Mouse (Mus musculus): ENCODE measurements around the gene Praf2. TPM values are rescaled to one million over a fixed set of nuclear protein-coding genes. Genes with fewer than 3 reads are reported as not detected.
A peak's percentile ranks its signal among the peaks of the same experiment; 100 is the strongest.
"Not testable (repeated sequence)": the region's sequence is repeated elsewhere in the genome, so short reads cannot be mapped to it uniquely, and the experiment has no call there.

Praf2 gene
- polyA plus RNA-seq, 1 experiment = 0.30 TPM

DNA sequence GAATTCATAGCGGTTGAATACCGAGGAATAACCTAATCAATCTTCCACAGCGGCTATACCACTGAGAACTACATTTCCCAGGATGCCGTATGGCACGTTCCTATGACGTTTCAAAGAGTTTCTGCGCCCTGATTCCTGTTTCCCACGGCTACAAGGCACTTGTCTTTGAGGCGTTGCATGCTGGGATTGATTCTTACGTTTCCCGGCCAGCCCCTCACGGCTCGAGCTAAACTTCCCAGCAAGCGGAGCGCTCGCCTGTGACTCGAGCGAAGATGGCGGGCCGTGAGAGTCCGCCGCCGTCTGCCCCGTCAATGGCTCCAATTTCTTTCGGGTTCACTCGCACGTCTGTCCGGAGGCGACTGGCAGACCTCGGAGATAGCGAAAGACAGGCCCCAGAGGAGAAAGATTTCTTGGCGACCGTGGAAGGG lies 31.3 kb upstream of the Praf2 start, which contains the start of gene Gpkow:
Gpkow (plus strand) TSS at position 178 of the 428 bp plus-strand sequence.
- peak within 1 kb of the TSS; percentile 82 for H3K4me3 ChIP-seq (replicated peaks)
- no peaks in the 10 kb centered on the region for H3K9me3 ChIP-seq (ENCODE audit: control insufficient read depth, low read length)
- H3K36me3 ChIP-seq (ENCODE audit: control insufficient read depth) = peaks cover 36% of the 10 kb centered on the region
- peaks cover 18% of the 10 kb centered on the region for H3K4me1 ChIP-seq (ENCODE audit: control insufficient read depth)
- H3K27me3 ChIP-seq (ENCODE audit: control insufficient read depth) = no peaks in the 10 kb centered on the region
- TF ChIP-seq GATA1 (IDR thresholded peaks at IDR 0.05; ENCODE audit: low read length) (no peak), TAL1 (IDR thresholded peaks at IDR 0.05; ENCODE audit: low read length) (no peak)

DNA sequence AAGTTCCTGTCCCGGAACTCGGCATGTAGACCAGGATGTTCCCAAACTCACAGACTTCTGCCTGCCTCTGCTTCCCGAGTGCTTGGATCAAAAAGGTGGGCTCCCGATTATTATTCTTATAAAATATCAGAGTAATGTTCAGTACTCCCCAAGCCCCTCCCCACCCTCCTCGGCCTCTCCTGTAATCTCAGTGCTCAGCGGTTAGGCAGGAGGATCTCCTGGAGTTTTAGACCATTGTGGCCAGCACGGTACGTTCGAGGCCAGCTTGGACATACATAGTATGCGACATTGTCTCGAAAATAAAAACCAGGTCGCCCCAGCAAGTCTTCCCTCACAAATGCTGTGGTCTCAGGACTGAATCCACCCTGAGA lies 14.5 kb upstream of the Praf2 start:
- peaks cover 11% of the 10 kb centered on the region for H3K36me3 ChIP-seq (ENCODE audit: control insufficient read depth)
- not testable (repeated sequence) for H3K4me1 ChIP-seq (ENCODE audit: control insufficient read depth); H3K27me3 ChIP-seq (ENCODE audit: control insufficient read depth); H3K9me3 ChIP-seq (ENCODE audit: control insufficient read depth, low read length)
- peak overlapping the region; percentile 68 for H3K4me3 ChIP-seq (replicated peaks)

GRCm38 (mm10) chrX:7714135-7714899 lies 13.9 kb upstream of the Praf2 start, which contains the start of gene Wdr45:
Gene Wdr45 (plus strand): TSS chrX:7714333.
- not testable (repeated sequence) for H3K27me3 ChIP-seq (ENCODE audit: control insufficient read depth); H3K36me3 ChIP-seq (ENCODE audit: control insufficient read depth); H3K4me1 ChIP-seq (ENCODE audit: control insufficient read depth); H3K9me3 ChIP-seq (ENCODE audit: control insufficient read depth, low read length)
- peak within 1 kb of the TSS; percentile 68 for H3K4me3 ChIP-seq (replicated peaks)

GRCm38 (mm10) chrX:7716058-7716457 lies 12.2 kb upstream of the Praf2 start:
- H3K9me3 ChIP-seq (ENCODE audit: control insufficient read depth, low read length) = not testable (repeated sequence)

DNA sequence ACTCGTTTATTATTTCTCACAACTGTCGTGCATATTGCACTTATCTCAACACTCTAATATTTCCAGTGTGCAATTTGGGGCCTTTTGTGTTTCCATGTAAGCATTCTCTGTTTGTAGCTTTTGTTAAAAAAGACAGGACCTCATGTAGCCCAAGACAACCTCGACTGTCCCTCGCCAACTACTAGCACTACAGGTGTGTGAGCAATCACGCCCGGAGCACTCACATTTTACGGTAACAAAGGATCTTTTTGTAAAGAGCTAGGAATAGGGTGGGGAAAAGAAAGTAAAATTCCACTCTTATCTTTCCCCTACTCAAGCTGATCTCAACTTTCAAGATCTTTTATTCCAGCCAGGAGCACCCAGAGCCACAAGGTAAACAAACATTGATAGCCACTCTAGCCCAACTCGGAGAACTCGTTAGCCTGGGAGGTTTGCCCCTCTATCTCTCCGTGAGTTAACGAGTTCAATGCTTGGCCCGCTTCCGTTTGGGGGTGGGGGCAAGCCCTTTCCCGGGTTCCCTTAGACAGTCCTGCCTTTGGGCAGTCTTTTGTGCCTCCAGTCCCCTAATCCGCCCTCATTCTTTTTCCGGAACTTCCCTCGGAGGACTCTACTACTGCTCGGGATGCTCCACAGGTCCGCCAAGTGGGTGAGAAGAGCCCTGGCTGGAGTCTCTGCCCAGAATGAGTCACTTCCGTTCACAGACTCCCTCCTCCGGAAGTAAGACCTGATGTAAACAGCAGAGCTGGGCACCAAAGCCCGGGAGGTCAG lies 6.5 kb upstream of the Praf2 start, which contains the start of gene Gm45208:
Gm45208 (plus strand) TSS at position 732 of the 768 bp plus-strand sequence.
- Histone ChIP-seq H3K27me3 (ENCODE audit: control insufficient read depth) (0 out of 2 replicates have a peak, but pooled peaks cover 2% of the 10 kb centered on the region), H3K36me3 (ENCODE audit: control insufficient read depth) (peaks cover 32% of the 10 kb centered on the region), H3K4me1 (ENCODE audit: control insufficient read depth) (peaks cover 20% of the 10 kb centered on the region), H3K9me3 (ENCODE audit: control insufficient read depth, low read length) (peaks cover 8% of the 10 kb centered on the region), H3K4me3 (replicated peaks) (peak within 1 kb of the TSS; percentile 89)
- no peak for TF ChIP-seq GATA1 (IDR thresholded peaks at IDR 0.05; ENCODE audit: low read length)

More at GRCm38 (mm10) chrX:7716058-7716457, 12.2 kb upstream of the Praf2 start:
- H3K4me3 ChIP-seq (replicated peaks); H3K27me3 ChIP-seq (ENCODE audit: control insufficient read depth); H3K4me1 ChIP-seq (ENCODE audit: control insufficient read depth); H3K36me3 ChIP-seq (ENCODE audit: control insufficient read depth): not testable (repeated sequence)

DNA sequence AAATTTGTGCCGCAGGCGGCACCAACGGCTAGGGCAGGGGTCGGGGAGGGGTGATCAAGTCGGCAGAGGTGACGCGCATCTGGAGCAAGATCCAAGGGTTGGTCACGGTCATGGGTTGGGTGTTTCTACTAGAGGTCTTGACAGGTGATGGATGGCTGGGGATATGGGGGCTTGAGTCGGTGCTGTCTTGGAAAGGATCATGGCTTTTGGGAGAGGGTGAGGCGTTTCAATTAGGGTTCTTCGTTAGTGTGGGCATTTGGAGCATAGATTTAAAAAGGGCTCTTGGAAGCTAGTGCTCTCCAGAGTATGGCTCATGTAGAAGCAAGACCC lies 6.0 kb upstream of the Praf2 start:
- peaks cover 24% of the 10 kb centered on the region for H3K4me1 ChIP-seq (ENCODE audit: control insufficient read depth)
- TF ChIP-seq TAL1 (IDR thresholded peaks at IDR 0.05; ENCODE audit: low read length) (no peak), GATA1 (IDR thresholded peaks at IDR 0.05; ENCODE audit: low read length) (no peak)
- 0 out of 2 replicates have a peak, but pooled peaks cover 2% of the 10 kb centered on the region for H3K27me3 ChIP-seq (ENCODE audit: control insufficient read depth)
- H3K36me3 ChIP-seq (ENCODE audit: control insufficient read depth) = peaks cover 37% of the 10 kb centered on the region
- H3K9me3 ChIP-seq (ENCODE audit: control insufficient read depth, low read length) = peaks cover 8% of the 10 kb centered on the region
- H3K4me3 ChIP-seq (replicated peaks) = peak overlapping the region; percentile 89

DNA sequence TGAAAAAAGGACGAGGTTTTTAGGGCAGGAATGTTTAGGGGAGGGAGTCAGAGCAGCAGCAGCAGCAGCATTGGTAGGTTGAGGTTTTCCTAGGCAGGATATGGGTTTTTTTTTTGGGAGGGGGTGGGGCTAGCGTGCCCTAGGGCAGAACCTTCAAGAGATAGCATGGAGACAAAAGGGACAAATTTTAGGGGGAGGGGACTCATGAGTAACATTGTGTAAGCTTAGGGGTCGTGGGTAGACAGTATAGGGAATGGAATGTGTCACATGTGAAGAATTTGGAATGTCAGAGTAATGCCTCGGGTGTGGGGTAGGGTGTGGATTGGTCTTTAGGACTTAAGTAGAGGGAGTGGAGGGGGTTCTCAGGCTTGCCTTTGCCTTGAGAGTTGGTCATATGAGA lies 5.5 kb upstream of the Praf2 start:
- Histone ChIP-seq H3K36me3 (ENCODE audit: control insufficient read depth) (peaks cover 42% of the 10 kb centered on the region), H3K9me3 (ENCODE audit: control insufficient read depth, low read length) (peaks cover 8% of the 10 kb centered on the region)

GRCm38 (mm10) chrX:7724135-7724534 lies 4.1 kb upstream of the Praf2 start:
- Histone ChIP-seq H3K4me3 (replicated peaks) (no peak overlapping the region), H3K9me3 (ENCODE audit: control insufficient read depth, low read length) (peaks cover 9% of the 10 kb centered on the region), H3K36me3 (ENCODE audit: control insufficient read depth) (peaks cover 46% of the 10 kb centered on the region), H3K4me1 (ENCODE audit: control insufficient read depth) (peaks cover 41% of the 10 kb centered on the region), H3K27me3 (ENCODE audit: control insufficient read depth) (no peaks in the 10 kb centered on the region)
- no peak for TF ChIP-seq GATA1 (IDR thresholded peaks at IDR 0.05; ENCODE audit: low read length)
- no peak for TF ChIP-seq TAL1 (IDR thresholded peaks at IDR 0.05; ENCODE audit: low read length)

More for the DNA sequence above, 5.5 kb upstream of the Praf2 start:
- H3K4me3 ChIP-seq (replicated peaks) = peak overlapping the region; percentile 89
- TF ChIP-seq TAL1 (IDR thresholded peaks at IDR 0.05; ENCODE audit: low read length) (no peak), GATA1 (IDR thresholded peaks at IDR 0.05; ENCODE audit: low read length) (no peak)
- 0 out of 2 replicates have a peak, but pooled peaks cover 2% of the 10 kb centered on the region for H3K27me3 ChIP-seq (ENCODE audit: control insufficient read depth)
- H3K4me1 ChIP-seq (ENCODE audit: control insufficient read depth) = peaks cover 28% of the 10 kb centered on the region

DNA sequence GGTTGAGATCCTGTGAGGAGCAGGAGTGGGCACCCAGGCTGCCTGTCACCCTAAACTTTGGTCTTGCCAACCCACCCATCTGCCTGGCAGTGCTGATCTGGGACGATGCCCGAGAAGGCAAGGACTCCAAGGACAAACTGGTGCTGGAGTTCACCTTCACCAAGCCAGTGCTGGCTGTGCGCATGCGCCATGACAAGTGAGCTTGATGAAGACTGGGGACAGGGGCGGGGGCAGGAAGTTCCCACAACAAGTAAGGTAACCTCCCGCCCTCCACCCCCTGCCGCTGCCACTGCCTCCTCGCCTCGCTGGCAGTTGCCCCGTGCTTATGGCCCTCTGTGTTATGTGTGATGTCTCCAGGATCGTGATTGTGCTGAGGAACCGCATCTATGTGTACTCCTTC lies 2.4 kb upstream of the Praf2 start:
- Histone ChIP-seq H3K9me3 (ENCODE audit: control insufficient read depth, low read length) (peaks cover 9% of the 10 kb centered on the region), H3K36me3 (ENCODE audit: control insufficient read depth) (peaks cover 46% of the 10 kb centered on the region), H3K4me1 (ENCODE audit: control insufficient read depth) (peaks cover 41% of the 10 kb centered on the region), H3K27me3 (ENCODE audit: control insufficient read depth) (no peaks in the 10 kb centered on the region; the same call in 1 of the 2 replicates), H3K4me3 (replicated peaks) (no peak overlapping the region)
- no peak for TF ChIP-seq TAL1 (IDR thresholded peaks at IDR 0.05; ENCODE audit: low read length)
- TF ChIP-seq GATA1 (IDR thresholded peaks at IDR 0.05; ENCODE audit: low read length) = no peak
